Mouse (Mus musculus) heart, postnatal 0 days (tissue): ENCODE measurements at regions not wholly inside any gene's neighbourhood (a gene's known extent, or its start where the extent isn't known, plus 50 kb on each side); places are given as distances from the start of the nearest gene placed in this dataset.

ENCODE experiments used
- ATAC-seq: fragments of 200-750 bp; cut with Nextera tagmentation; 2 replicates; pipeline ENCODE4 v1.8.0; 2017; ENCODE audit warnings: low read depth, moderate number of reproducible peaks, moderate library complexity; ENCODE audit not compliant: insufficient read depth
- DNase-seq: peaks from one replicate; pipeline ENCODE4 v3.0.0-alpha.2; 2016; ENCODE audit warnings: low spot score
- H3K27ac ChIP-seq: fragments of 300-500 bp; sonication (generic); 2 replicates; pipeline ENCODE4 v1.5.1; 2014; ENCODE audit warnings: low read depth, mild to moderate bottlenecking
- H3K27me3 ChIP-seq: fragments of 300-500 bp; sonication (generic); 2 replicates; pipeline ENCODE4 v1.6.1; 2014; ENCODE audit warnings: low read length, mixed read lengths; ENCODE audit not compliant: control insufficient read depth, insufficient read depth
- H3K36me3 ChIP-seq: fragments of 300-500 bp; sonication (generic); replicated peaks from 2 replicates; pipeline ENCODE4 v1.6.1; 2014; ENCODE audit warnings: low read length, mixed read lengths; ENCODE audit not compliant: control insufficient read depth, insufficient read depth
- H3K4me1 ChIP-seq: fragments of 300-500 bp; sonication (generic); 2 replicates; pipeline ENCODE4 v1.6.1; 2014; ENCODE audit warnings: antibody characterized with exemption; ENCODE audit not compliant: control insufficient read depth, insufficient read depth
- H3K4me2 ChIP-seq: fragments of 300-500 bp; sonication (generic); 2 replicates; pipeline ENCODE4 v1.6.1; 2014; ENCODE audit warnings: low read depth, mild to moderate bottlenecking, low read length, moderate library complexity
- H3K4me3 ChIP-seq: fragments of 300-500 bp; sonication (generic); 2 replicates; pipeline ENCODE4 v1.5.1; 2014; ENCODE audit warnings: low read depth, low read length
- H3K9ac ChIP-seq: fragments of 300-500 bp; sonication (generic); replicated peaks from 2 replicates; pipeline ENCODE4 v1.6.1; 2014; ENCODE audit warnings: low read depth, low read length, mixed read lengths
- H3K9me3 ChIP-seq: fragments of 300-500 bp; sonication (generic); replicated peaks from 2 replicates; pipeline ENCODE4 v1.6.1; 2016; ENCODE audit warnings: low read length; ENCODE audit not compliant: control insufficient read depth
- CTCF ChIP-seq: IDR thresholded peaks from 2 replicates; pipeline ENCODE4 v1.5.1; 2016; ENCODE audit warnings: antibody characterized with exemption, control low read depth, low read depth
- EP300 ChIP-seq: IDR thresholded peaks from 2 replicates; pipeline ENCODE4 v1.6.1; 2016; ENCODE audit warnings: antibody characterized with exemption, low read depth
- WGBS: fragments of 180-500 bp; shearing (Covaris S2); extraction: QIAGEN DNeasy Blood & Tissue Kit; methylation state at CpG from one replicate; pipeline ENCODE4 v1.1.7; 2014; 5-methylcytosine and 5-hydroxymethylcytosine counted together

GRCm38 (mm10) chr11:21030362-21030761 lies 60.7 kb upstream of the Peli1 start:
- no peak overlapping the region for H3K4me2 ChIP-seq
- DNase-seq (no peak), ATAC-seq (no peak)
- no peaks in the 10 kb centered on the region for H3K27me3 ChIP-seq
- no peaks in the 10 kb centered on the region for H3K9me3 ChIP-seq
- WGBS, result 90% methylated on average over 6 of the region's 6 CpGs
- no peak overlapping the region for H3K27ac ChIP-seq
- H3K9ac ChIP-seq, result no peak overlapping the region
- no peaks in the 10 kb centered on the region for H3K4me1 ChIP-seq
- TF ChIP-seq EP300 (no peak), CTCF (no peak)
- no peak overlapping the region for H3K4me3 ChIP-seq
- no peaks in the 10 kb centered on the region for H3K36me3 ChIP-seq

GRCm38 (mm10) chr11:21031816-21032215 lies 59.3 kb upstream of the Peli1 start:
- H3K27me3 ChIP-seq, result no peaks in the 10 kb centered on the region
- ATAC-seq (no peak), DNase-seq (no peak)
- peaks cover 11% of the 10 kb centered on the region for H3K4me1 ChIP-seq
- no peaks in the 10 kb centered on the region for H3K36me3 ChIP-seq
- no peak overlapping the region for H3K9ac ChIP-seq
- H3K9me3 ChIP-seq, result no peaks in the 10 kb centered on the region
- TF ChIP-seq CTCF (no peak), EP300 (no peak)
- 75% methylated on average over 2 of the region's 2 CpGs for WGBS
- no peak overlapping the region for H3K27ac ChIP-seq
- no peak overlapping the region for H3K4me2 ChIP-seq
- no peak overlapping the region for H3K4me3 ChIP-seq

- no peaks in the 10 kb centered on the region for H3K36me3 ChIP-seq
- no peak overlapping the region for H3K4me2 ChIP-seq
- TF ChIP-seq EP300, result no peak
- TF ChIP-seq CTCF, result no peak
- H3K9ac ChIP-seq, result no peak overlapping the region
- no peak overlapping the region for H3K4me3 ChIP-seq
- no peaks in the 10 kb centered on the region for H3K27me3 ChIP-seq
- H3K27ac ChIP-seq, result no peak overlapping the region
- H3K4me1 ChIP-seq, result peaks cover 13% of the 10 kb centered on the region
- ATAC-seq, result no peak
- no peak for DNase-seq
- WGBS, result 84% methylated on average over 14 of the region's 14 CpGs
- H3K9me3 ChIP-seq, result no peaks in the 10 kb centered on the region
Measured at GRCm38 (mm10) chr11:21033234-21033822, 57.8 kb upstream of the Peli1 start.

- Histone ChIP-seq H3K4me3 (no peak overlapping the region), H3K9ac (no peak overlapping the region), H3K27me3 (no peaks in the 10 kb centered on the region), H3K4me2 (no peak overlapping the region; the same call in 1 of the 2 replicates), H3K36me3 (no peaks in the 10 kb centered on the region), H3K4me1 (peaks cover 18% of the 10 kb centered on the region), H3K27ac (peak overlapping the region; percentile 16; the same call in 1 of the 2 replicates), H3K9me3 (no peaks in the 10 kb centered on the region)
- ATAC-seq, result no peak; the same call in 1 of the 2 replicates
- no peak for TF ChIP-seq EP300
- TF ChIP-seq CTCF, result no peak
- 37% methylated on average over 11 of the region's 11 CpGs for whole genome bisulfite sequencing
- no peak for DNase-seq
Measured at GRCm38 (mm10) chr11:21033823-21034401, 57.2 kb upstream of the Peli1 start.

- H3K9ac ChIP-seq, result no peak overlapping the region
- no peaks in the 10 kb centered on the region for H3K9me3 ChIP-seq
- 27% methylated on average over 7 of the region's 7 CpGs for WGBS
- DNase-seq (peak; percentile 75), ATAC-seq (no peak; the same call in 1 of the 2 replicates)
- no peak overlapping the region for H3K4me3 ChIP-seq
- peak overlapping the region; percentile 26; the same call in 1 of the 2 replicates for H3K27ac ChIP-seq
- H3K27me3 ChIP-seq, result no peaks in the 10 kb centered on the region
- H3K4me1 ChIP-seq, result peaks cover 18% of the 10 kb centered on the region
- peak overlapping the region; percentile 15; the same call in 1 of the 2 replicates for H3K4me2 ChIP-seq
- no peak for TF ChIP-seq CTCF
- no peak for TF ChIP-seq EP300
- no peaks in the 10 kb centered on the region for H3K36me3 ChIP-seq
Measured at GRCm38 (mm10) chr11:21036161-21036916, 54.8 kb upstream of the Peli1 start.
